Mouse (Mus musculus): ENCODE results near the gene Tmprss11d.
A peak's percentile ranks its signal among the peaks of the same experiment; 100 is the strongest.
"Not testable (repeated sequence)": the region's sequence is repeated elsewhere in the genome, so short reads cannot be mapped to it uniquely, and the experiment has no call there.

The Tmprss11d gene

GRCm38 (mm10) chr5:86373320-86373719 lies at the start of gene Tmprss11d:
Tmprss11d (minus strand) TSS chr5:86373420.
- DNase-seq (ENCODE audit: low spot score) = no peak

- no peak for DNase-seq (ENCODE audit: low spot score)
Measured at GRCm38 (mm10) chr5:86421323-86422028, 48.3 kb upstream of the Tmprss11d start.

GRCm38 (mm10) chr5:86419494-86419893 lies 46.3 kb upstream of the Tmprss11d start:
- DNase-seq (ENCODE audit: low spot score) = no peak

GRCm38 (mm10) chr5:86414280-86414679 lies 41.1 kb upstream of the Tmprss11d start:
- DNase-seq (ENCODE audit: low spot score) = no peak

- no peak for DNase-seq (ENCODE audit: low spot score)
Measured at GRCm38 (mm10) chr5:86410815-86411214, 37.6 kb upstream of the Tmprss11d start.

GRCm38 (mm10) chr5:86407941-86408340 lies 34.7 kb upstream of the Tmprss11d start:
- no peak for DNase-seq (ENCODE audit: low spot score)

GRCm38 (mm10) chr5:86407191-86407590 lies 34.0 kb upstream of the Tmprss11d start:
- DNase-seq (ENCODE audit: low spot score) = no peak

GRCm38 (mm10) chr5:86359412-86359985 lies 13.7 kb downstream of the Tmprss11d start:
- no peak for DNase-seq (ENCODE audit: low spot score)

GRCm38 (mm10) chr5:86352966-86353365 lies 20.3 kb downstream of the Tmprss11d start:
- DNase-seq (ENCODE audit: low spot score) = peak; percentile 35

- DNase-seq (ENCODE audit: low spot score) = not testable (repeated sequence)
Measured at GRCm38 (mm10) chr5:86318018-86318956, 54.9 kb downstream of the Tmprss11d start.

GRCm38 (mm10) chr5:86306116-86306515 lies 67.1 kb downstream of the Tmprss11d start:
- peak; percentile 42 for DNase-seq (ENCODE audit: low spot score)

- no peak for DNase-seq (ENCODE audit: low spot score)
Measured at GRCm38 (mm10) chr5:86303877-86304276, 69.3 kb downstream of the Tmprss11d start.

- no peak for DNase-seq (ENCODE audit: low spot score)
Measured at GRCm38 (mm10) chr5:86289208-86289607, 84.0 kb downstream of the Tmprss11d start, which contains the start of gene Tmprss11c. Tmprss11c (minus strand) TSS chr5:86289308.

All from testis, postnatal 10 days (tissue).